Mouse (Mus musculus): ENCODE data around the gene Lmo3. TPM values are rescaled to one million over a fixed set of nuclear protein-coding genes. Genes with fewer than 3 reads are reported as not detected.
A peak's percentile ranks its signal among the peaks of the same experiment; 100 is the strongest.

The Lmo3 gene
- total and polyA plus RNA-seq, 3 experiments: not detected

- no peaks in the 10 kb centered on the region for H3K9me3 ChIP-seq (replicated peaks; ENCODE audit: insufficient read depth, low read length)
- no peak overlapping the region for H3K27ac ChIP-seq (ENCODE audit: control insufficient read depth, low read depth, low read length)
- DNase-seq (ENCODE audit: low read depth, low spot score): peak; percentile 20
- no peak overlapping the region for H3K9ac ChIP-seq (ENCODE audit: control insufficient read depth, low read depth, low read length, poor library complexity, severe bottlenecking)
- H3K4me1 ChIP-seq (ENCODE audit: control insufficient read depth in 1 of 2, insufficient read depth in 2 of 2, low read length in 2 of 2): no peaks in the 10 kb centered on the region
- no peaks in the 10 kb centered on the region for H3K79me2 ChIP-seq (ENCODE audit: control insufficient read depth, insufficient read depth, low read length, poor library complexity)
- no peaks in the 10 kb centered on the region for H3K27me3 ChIP-seq (ENCODE audit: control insufficient read depth in 1 of 2, insufficient read depth in 2 of 2, low read length in 2 of 2)
- H3K4me3 ChIP-seq (ENCODE audit: control insufficient read depth in 1 of 2, insufficient read depth in 1 of 2, low read depth in 2 of 2, low read length in 2 of 2): no peak overlapping the region
- no peaks in the 10 kb centered on the region for H3K36me3 ChIP-seq (ENCODE audit: control insufficient read depth in 1 of 2, insufficient read depth in 2 of 2, low read length in 2 of 2)
- TF ChIP-seq BHLHE40 (IDR thresholded peaks at IDR 0.05; ENCODE audit: borderline replicate concordance, low read depth, low read length) (no peak), POLR2A (IDR thresholded peaks at IDR 0.05; ENCODE audit: control insufficient read depth in 1 of 2, insufficient read depth in 1 of 2, low read depth in 1 of 2, low read length in 2 of 2, poor library complexity in 1 of 2) (no peak), GATA1 (IDR thresholded peaks at IDR 0.05; ENCODE audit: low read depth, low read length) (no peak), MAX (IDR thresholded peaks at IDR 0.05; ENCODE audit: low read length) (no peak), SMC3 (IDR thresholded peaks at IDR 0.05; ENCODE audit: low read depth, low read length) (peak; percentile 25; the same call in 1 of the 2 replicates), POLR2AphosphoS2 (IDR thresholded peaks at IDR 0.05; ENCODE audit: low read length) (no peak), UBTF (IDR thresholded peaks at IDR 0.05; ENCODE audit: borderline replicate concordance, insufficient read depth, low read depth, low read length) (no peak), RAD21 (IDR thresholded peaks at IDR 0.05; ENCODE audit: low read depth, low read length) (peak; percentile 4; the same call in 1 of the 2 replicates), ELF1 (IDR thresholded peaks at IDR 0.05; ENCODE audit: low read depth, low read length) (no peak), MEF2A (IDR thresholded peaks at IDR 0.05; ENCODE audit: extremely low read depth, insufficient replicate concordance, low read depth, low read length, poor library complexity, severe bottlenecking) (no peak), CTCF (IDR thresholded peaks at IDR 0.05 in 2 of 3, conservative IDR thresholded peaks at IDR 0.05 in 1 of 3; ENCODE audit: control insufficient read depth in 1 of 3, insufficient read depth in 1 of 3, low read depth in 2 of 3, low read length in 3 of 3, poor library complexity in 1 of 3, severe bottlenecking in 1 of 3) (peak in 2 of 3 experiments; percentile 45 to 68; a peak in 4 of 6 replicates), EP300 (IDR thresholded peaks at IDR 0.05; ENCODE audit: low read depth in 1 of 2, low read length in 2 of 2) (no peak), MYC (IDR thresholded peaks at IDR 0.05; ENCODE audit: low read depth, low read length) (no peak), RCOR1 (IDR thresholded peaks at IDR 0.05; ENCODE audit: low read depth, low read length) (no peak), GABPA (IDR thresholded peaks at IDR 0.05; ENCODE audit: low read depth, low read length) (no peak), HCFC1 (IDR thresholded peaks at IDR 0.05; ENCODE audit: low read depth, low read length) (no peak), POLR2AphosphoS5 (IDR thresholded peaks at IDR 0.05; ENCODE audit: borderline replicate concordance, low read depth, low read length) (no peak)
Measured at GRCm38 (mm10) chr6:138477611-138478010, 104.2 kb downstream of the Lmo3 start.

- no peak overlapping the region for H3K4me3 ChIP-seq (ENCODE audit: control insufficient read depth in 1 of 2, insufficient read depth in 1 of 2, low read depth in 2 of 2, low read length in 2 of 2)
- no peak for DNase-seq (ENCODE audit: low read depth, low spot score)
- no peaks in the 10 kb centered on the region for H3K4me1 ChIP-seq (ENCODE audit: control insufficient read depth in 1 of 2, insufficient read depth in 2 of 2, low read length in 2 of 2)
- no peaks in the 10 kb centered on the region for H3K36me3 ChIP-seq (ENCODE audit: control insufficient read depth in 1 of 2, insufficient read depth in 2 of 2, low read length in 2 of 2)
- H3K27me3 ChIP-seq (ENCODE audit: control insufficient read depth in 1 of 2, insufficient read depth in 2 of 2, low read length in 2 of 2): no peaks in the 10 kb centered on the region
- H3K9me3 ChIP-seq (replicated peaks; ENCODE audit: insufficient read depth, low read length): no peaks in the 10 kb centered on the region
- no peaks in the 10 kb centered on the region for H3K79me2 ChIP-seq (ENCODE audit: control insufficient read depth, insufficient read depth, low read length, poor library complexity)
- no peak overlapping the region for H3K9ac ChIP-seq (ENCODE audit: control insufficient read depth, low read depth, low read length, poor library complexity, severe bottlenecking)
- TF ChIP-seq RCOR1 (IDR thresholded peaks at IDR 0.05; ENCODE audit: low read depth, low read length): no peak
- TF ChIP-seq USF2 (IDR thresholded peaks at IDR 0.05; ENCODE audit: borderline replicate concordance in 1 of 2, insufficient read depth in 1 of 2, low read depth in 1 of 2, low read length in 2 of 2): no peak
- no peak for TF ChIP-seq RAD21 (IDR thresholded peaks at IDR 0.05; ENCODE audit: low read depth, low read length)
- TF ChIP-seq SMC3 (IDR thresholded peaks at IDR 0.05; ENCODE audit: low read depth, low read length): no peak
- TF ChIP-seq KAT2A (conservative IDR thresholded peaks at IDR 0.05; ENCODE audit: low read depth, low read length): no peak
- TF ChIP-seq SIN3A (IDR thresholded peaks at IDR 0.05; ENCODE audit: low read length): no peak
- no peak for TF ChIP-seq MXI1 (IDR thresholded peaks at IDR 0.05; ENCODE audit: low read depth, low read length)
- no peak for TF ChIP-seq POLR2A (IDR thresholded peaks at IDR 0.05; ENCODE audit: control insufficient read depth in 1 of 2, insufficient read depth in 1 of 2, low read depth in 1 of 2, low read length in 2 of 2, poor library complexity in 1 of 2)
- TF ChIP-seq MEF2A (IDR thresholded peaks at IDR 0.05; ENCODE audit: extremely low read depth, insufficient replicate concordance, low read depth, low read length, poor library complexity, severe bottlenecking): no peak
- TF ChIP-seq UBTF (IDR thresholded peaks at IDR 0.05; ENCODE audit: borderline replicate concordance, insufficient read depth, low read depth, low read length): no peak
- TF ChIP-seq HCFC1 (IDR thresholded peaks at IDR 0.05; ENCODE audit: low read depth, low read length): no peak
- TF ChIP-seq USF1 (IDR thresholded peaks at IDR 0.05; ENCODE audit: low read depth, low read length): no peak
- no peak for TF ChIP-seq GATA1 (IDR thresholded peaks at IDR 0.05; ENCODE audit: low read depth, low read length)
- TF ChIP-seq TAL1 (IDR thresholded peaks at IDR 0.05; ENCODE audit: low read length): no peak
- TF ChIP-seq ETS1 (IDR thresholded peaks at IDR 0.05; ENCODE audit: low read depth, low read length): no peak
- no peak for TF ChIP-seq NRF1 (IDR thresholded peaks at IDR 0.05; ENCODE audit: insufficient read depth, low read depth, low read length, poor library complexity, severe bottlenecking)
- TF ChIP-seq TCF12 (IDR thresholded peaks at IDR 0.05; ENCODE audit: low read depth, low read length): no peak
- TF ChIP-seq ZNF384 (IDR thresholded peaks at IDR 0.05; ENCODE audit: low read depth, low read length): no peak
- TF ChIP-seq JUND (IDR thresholded peaks at IDR 0.05; ENCODE audit: low read depth, low read length): no peak
- H3K27ac ChIP-seq (ENCODE audit: control insufficient read depth, low read depth, low read length): no peak overlapping the region
Measured at GRCm38 (mm10) chr6:138469204-138469603, 112.6 kb downstream of the Lmo3 start.

Measured in MEL (cell line).